Mouse (Mus musculus): Measurements from ENCODE around the gene Anapc4.
A peak's percentile ranks its signal among the peaks of the same experiment; 100 is the strongest.

Gene Anapc4

DNA sequence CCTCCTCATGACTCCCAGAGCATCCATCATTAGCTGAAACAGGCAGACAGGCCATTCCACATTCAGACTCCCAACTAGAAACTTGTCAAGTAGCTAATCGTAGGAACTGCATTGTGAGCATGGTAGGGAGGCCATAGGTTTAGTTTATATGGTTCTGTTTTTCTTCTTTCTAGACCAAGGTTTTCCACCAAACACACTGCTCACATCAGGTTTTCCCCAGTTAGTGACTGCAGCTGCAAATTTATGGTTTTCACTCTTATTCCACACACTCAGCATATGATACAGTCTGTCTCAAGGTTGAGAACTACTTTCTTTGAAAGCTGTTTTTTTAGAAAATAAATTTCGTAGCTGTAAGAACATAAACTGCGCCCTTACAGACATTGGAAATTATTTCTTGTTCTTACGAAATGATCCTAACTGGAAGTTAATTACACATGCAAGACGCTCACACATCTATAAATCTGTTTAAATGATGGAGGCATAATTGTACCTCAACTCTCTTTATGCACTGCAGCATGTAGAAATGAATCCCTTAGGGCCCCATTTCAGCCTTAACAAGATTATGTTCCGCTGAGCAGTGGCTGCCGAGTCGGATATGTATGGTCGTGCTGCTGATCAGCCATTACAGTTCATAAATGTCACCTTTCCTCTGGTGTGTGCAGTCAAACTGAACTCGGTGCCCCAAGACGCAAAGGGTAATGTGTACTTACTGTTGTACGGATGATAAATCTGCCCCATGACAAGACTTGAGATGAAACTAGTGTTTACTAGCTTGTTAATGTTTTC lies 35.3 kb downstream of the Anapc4 start:
- no peak for DNase-seq (ENCODE audit: low spot score)

GRCm38 (mm10) chr5:52871461-52871860 lies 37.6 kb downstream of the Anapc4 start:
- DNase-seq (ENCODE audit: low spot score): no peak

- no peak for DNase-seq (ENCODE audit: low spot score)
These were observed 38.2 kb downstream of the Anapc4 start for GRCm38 (mm10) chr5:52871986-52872385.

GRCm38 (mm10) chr5:52878847-52879246 lies 45.0 kb downstream of the Anapc4 start:
- DNase-seq (ENCODE audit: low spot score): peak; percentile 35

GRCm38 (mm10) chr5:52879926-52880325 lies 46.1 kb downstream of the Anapc4 start:
- DNase-seq (ENCODE audit: low spot score): no peak

DNA sequence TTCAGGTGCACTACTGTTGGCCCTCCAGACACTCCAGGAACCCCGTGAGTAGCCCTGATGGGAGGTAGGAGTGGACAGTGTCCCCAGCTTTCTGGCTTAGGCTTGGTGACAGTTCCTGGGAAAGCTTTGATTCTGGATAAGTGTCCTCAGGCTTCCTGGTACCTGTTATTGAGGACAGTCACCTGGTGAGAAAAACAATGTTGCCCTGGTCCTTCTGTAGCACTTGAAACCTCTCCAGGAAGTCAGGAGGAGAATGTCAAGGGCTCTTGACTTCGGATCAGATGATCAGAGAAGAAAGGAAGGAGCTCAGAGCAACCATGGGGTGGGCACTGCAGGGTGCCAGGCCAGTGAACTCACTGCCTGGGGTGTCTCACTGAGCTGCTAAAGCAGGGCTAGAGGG lies 48.6 kb downstream of the Anapc4 start:
- no peak for DNase-seq (ENCODE audit: low spot score)

DNA sequence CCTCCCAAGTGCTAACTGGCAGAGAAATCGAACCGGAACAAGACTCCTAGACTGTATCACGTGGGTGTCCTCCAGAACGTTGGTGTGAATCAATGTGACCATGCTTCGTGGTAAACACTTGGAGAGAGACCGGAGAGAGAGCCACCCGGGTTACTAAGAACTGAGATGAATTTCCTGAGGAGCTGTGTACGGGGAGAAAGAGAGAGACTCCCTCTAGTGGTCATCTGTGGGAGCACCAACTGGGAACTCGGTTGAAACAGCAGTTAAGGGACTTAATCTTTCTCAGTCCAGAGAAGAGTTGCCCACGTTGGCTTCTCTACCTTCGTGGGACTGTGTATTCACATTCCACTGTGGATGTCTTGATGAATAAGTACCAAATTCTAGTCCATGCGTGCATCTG lies 53.3 kb downstream of the Anapc4 start:
- peak; percentile 35 for DNase-seq (ENCODE audit: low spot score)

GRCm38 (mm10) chr5:52889919-52890318 lies 56.1 kb downstream of the Anapc4 start:
- no peak for DNase-seq (ENCODE audit: low spot score)

- no peak for DNase-seq (ENCODE audit: low spot score)
These were observed 58.4 kb downstream of the Anapc4 start for GRCm38 (mm10) chr5:52891949-52892835.

- no peak for DNase-seq (ENCODE audit: low spot score)
These were observed 60.1 kb downstream of the Anapc4 start for GRCm38 (mm10) chr5:52893938-52894337.

DNA sequence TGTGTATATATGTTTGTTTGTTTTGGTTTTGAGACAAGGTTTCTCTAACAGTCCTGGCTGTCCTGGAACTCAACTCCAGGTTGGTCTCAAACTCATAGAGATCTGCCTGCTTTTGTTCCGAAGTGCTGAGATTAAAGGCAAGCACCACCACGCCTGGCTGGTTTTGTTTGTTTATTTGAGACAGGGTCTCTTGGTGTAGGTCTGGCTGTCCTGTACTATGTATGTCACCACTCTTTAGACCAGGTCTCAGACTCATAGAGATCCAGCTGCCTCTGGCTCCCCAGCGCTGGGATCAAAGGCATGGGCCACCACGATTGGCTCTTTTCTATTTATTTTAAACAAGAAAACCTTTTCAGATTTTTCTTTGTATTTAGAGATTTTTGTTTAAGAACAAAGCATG lies 70.4 kb downstream of the Anapc4 start:
- DNase-seq (ENCODE audit: low spot score): no peak

GRCm38 (mm10) chr5:52904671-52905070 lies 70.9 kb downstream of the Anapc4 start:
- DNase-seq (ENCODE audit: low spot score): no peak

GRCm38 (mm10) chr5:52908246-52908645 lies 74.4 kb downstream of the Anapc4 start:
- no peak for DNase-seq (ENCODE audit: low spot score)

- DNase-seq (ENCODE audit: low spot score): peak; percentile 11
These were observed 76.4 kb downstream of the Anapc4 start for GRCm38 (mm10) chr5:52910159-52910591.

DNA sequence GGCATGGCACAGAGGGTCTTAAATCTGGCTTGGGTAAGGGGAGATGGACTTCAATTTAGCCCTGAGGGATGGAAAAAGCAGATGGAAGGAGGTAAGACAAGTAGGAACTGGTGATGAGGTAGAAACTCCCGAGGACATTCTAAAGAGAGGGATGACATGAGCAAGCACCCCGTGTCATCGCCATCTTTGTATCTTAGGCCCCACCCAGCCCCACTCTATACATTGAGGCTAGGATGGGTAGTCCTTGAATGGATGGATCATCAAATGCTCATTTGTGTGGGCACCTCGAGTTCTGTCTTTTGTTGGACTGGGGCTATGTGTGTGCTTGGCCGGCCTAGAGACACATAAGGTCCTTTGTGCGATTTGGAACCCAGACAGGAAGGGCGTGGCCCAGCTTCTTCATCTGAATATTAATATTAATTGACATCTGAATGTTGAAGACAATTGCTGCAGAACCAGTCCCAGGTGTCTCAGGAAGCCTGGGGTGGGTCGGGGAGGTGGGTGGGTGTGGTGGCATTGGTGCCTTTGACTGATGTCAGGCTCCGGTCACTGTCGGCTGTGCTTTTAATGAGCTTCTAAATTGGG lies 77.6 kb downstream of the Anapc4 start:
- no peak for DNase-seq (ENCODE audit: low spot score)

DNA sequence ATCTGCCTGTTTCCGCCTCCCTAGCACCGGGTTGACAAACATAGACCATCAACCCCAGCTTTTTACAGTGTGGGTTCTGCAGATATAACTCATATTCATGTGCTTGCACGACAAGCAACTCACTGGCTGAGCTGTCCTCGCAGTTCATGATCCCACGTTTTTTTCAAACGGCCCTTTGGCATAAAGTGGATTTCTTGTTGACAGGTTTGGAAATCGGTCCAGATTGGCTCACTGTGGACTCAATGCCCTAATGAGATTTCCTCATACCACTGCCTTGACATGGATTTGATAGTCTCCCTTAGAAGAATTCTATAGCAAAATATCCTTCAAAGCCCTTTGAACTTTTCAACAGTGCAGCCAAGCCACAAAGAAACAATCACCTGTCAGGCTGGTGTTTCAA lies 79.9 kb downstream of the Anapc4 start:
- DNase-seq (ENCODE audit: low spot score): no peak

GRCm38 (mm10) chr5:52916186-52916585 lies 82.4 kb downstream of the Anapc4 start:
- no peak for DNase-seq (ENCODE audit: low spot score)
